Mouse (Mus musculus): ENCODE results near the gene Strc. TPM values are rescaled to one million over a fixed set of nuclear protein-coding genes. Genes with fewer than 3 reads are reported as not detected.

The Strc gene
- polyA plus RNA-seq, 1 experiment = not detected

DNA sequence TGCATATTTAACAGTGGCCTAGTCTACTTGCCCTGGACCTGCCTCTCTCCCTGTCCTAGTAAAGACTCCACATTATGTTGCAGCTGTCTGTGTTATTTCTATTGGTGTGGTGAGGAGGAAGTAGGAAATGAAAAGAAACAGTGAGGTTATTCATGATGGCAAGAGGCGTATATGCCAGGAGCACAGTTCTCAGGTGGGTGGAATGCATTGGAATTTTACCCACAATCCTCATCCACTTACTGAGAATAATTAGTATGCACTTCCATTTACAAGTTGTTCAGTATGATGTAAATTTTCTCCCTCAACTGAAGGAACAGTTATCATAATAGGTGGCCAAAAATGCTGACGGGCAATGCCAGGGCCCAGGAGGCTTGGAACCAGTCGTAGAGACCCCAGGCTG is 23.3 kb downstream of the Strc start:
- Histone ChIP-seq H3K27ac (ENCODE audit: insufficient read depth, low read depth, low read length) (no peak overlapping the region), H3K4me3 (ENCODE audit: insufficient read depth, low read depth, low read length) (no peak overlapping the region), H3K4me1 (ENCODE audit: control insufficient read depth, insufficient read depth, low read length) (peaks cover 6% of the 10 kb centered on the region)
- TF ChIP-seq POLR2A (IDR thresholded peaks at IDR 0.05; ENCODE audit: insufficient read depth, low read depth, low read length) = no peak
- no peak for TF ChIP-seq CTCF (IDR thresholded peaks at IDR 0.05; ENCODE audit: insufficient read depth, low read depth, low read length)
- WGBS = 53% methylated on average over 3 of the region's 3 CpGs

DNA sequence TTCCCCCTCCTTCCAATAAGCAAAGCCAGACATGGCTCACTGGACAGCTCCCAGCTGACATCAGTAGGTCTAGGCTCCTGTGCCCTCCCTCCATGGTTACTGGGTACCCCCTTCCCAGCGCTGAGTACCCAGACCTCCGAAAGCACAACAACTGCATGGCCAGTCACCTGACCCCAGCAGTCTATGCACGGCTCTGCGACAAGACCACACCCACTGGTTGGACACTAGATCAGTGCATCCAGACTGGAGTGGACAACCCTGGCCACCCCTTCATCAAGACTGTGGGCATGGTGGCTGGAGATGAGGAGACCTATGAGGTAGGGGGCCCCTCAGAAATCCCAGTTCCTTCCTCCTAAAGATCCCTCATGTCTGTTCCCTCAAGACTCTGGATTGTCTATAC is 27.5 kb downstream of the Strc start:
- WGBS = 52% methylated on average over 4 of the region's 4 CpGs
- Histone ChIP-seq H3K4me3 (ENCODE audit: insufficient read depth, low read depth, low read length) (peak overlapping the region; percentile 15; the same call in 1 of the 2 replicates), H3K27ac (ENCODE audit: insufficient read depth, low read depth, low read length) (no peak overlapping the region), H3K4me1 (ENCODE audit: control insufficient read depth, insufficient read depth, low read length) (peaks cover 13% of the 10 kb centered on the region)
- TF ChIP-seq POLR2A (IDR thresholded peaks at IDR 0.05; ENCODE audit: insufficient read depth, low read depth, low read length) = no peak
- no peak for TF ChIP-seq CTCF (IDR thresholded peaks at IDR 0.05; ENCODE audit: insufficient read depth, low read depth, low read length)

DNA sequence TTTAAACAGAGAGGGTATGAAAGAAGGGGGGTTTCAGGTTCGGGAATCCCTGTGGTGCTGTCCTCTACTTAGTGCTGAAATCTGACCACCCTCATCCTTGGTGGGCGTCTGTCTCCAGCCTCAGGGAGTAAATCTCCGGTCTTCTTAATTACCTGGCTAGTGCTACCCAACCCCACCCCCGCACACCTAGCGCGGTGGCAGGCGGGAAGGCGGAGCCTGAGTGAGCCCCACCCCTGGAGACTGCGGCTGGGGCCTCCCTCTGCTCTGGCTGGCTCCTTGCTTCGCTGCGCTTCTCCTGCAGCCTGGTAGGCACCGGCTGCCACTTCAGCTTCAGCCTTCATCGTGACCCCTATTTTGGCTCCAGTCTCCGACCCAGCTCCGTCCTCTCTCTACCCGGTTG is 28.6 kb downstream of the Strc start:
- peaks cover 13% of the 10 kb centered on the region for H3K4me1 ChIP-seq (ENCODE audit: control insufficient read depth, insufficient read depth, low read length)
- peak overlapping the region; percentile 90 for H3K27ac ChIP-seq (ENCODE audit: insufficient read depth, low read depth, low read length)
- TF ChIP-seq CTCF (IDR thresholded peaks at IDR 0.05; ENCODE audit: insufficient read depth, low read depth, low read length) (no peak), POLR2A (IDR thresholded peaks at IDR 0.05; ENCODE audit: insufficient read depth, low read depth, low read length) (peak; percentile 83)
- peak overlapping the region; percentile 94 for H3K4me3 ChIP-seq (ENCODE audit: insufficient read depth, low read depth, low read length)
- WGBS = under 1% methylated on average over 16 of the region's 16 CpGs

DNA sequence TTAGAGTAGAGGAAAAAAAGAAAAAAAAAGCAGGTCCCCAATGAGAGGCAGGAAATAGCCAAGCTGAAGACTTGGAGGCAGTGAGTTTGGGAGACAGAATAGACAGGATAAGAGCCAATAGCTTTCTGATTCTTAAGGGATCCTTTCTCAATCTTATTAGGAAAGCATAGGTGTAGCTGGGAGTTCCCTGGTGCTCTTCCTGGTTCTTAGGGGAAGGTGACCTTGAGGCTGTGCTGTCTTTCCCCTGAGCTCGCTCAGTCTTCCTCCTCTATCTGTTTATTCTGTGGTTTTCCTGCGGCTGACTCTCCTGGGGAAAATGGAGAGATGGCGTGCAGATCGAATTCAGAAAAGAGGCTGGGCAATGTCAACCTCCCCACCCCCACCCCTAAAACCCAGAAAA is 29.0 kb downstream of the Strc start:
- peaks cover 15% of the 10 kb centered on the region for H3K4me1 ChIP-seq (ENCODE audit: control insufficient read depth, insufficient read depth, low read length)
- WGBS = 10% methylated on average over 4 of the region's 4 CpGs
- TF ChIP-seq POLR2A (IDR thresholded peaks at IDR 0.05; ENCODE audit: insufficient read depth, low read depth, low read length) = no peak
- TF ChIP-seq CTCF (IDR thresholded peaks at IDR 0.05; ENCODE audit: insufficient read depth, low read depth, low read length) = no peak
- H3K4me3 ChIP-seq (ENCODE audit: insufficient read depth, low read depth, low read length) = peak overlapping the region; percentile 94
- peak overlapping the region; percentile 36; the same call in 1 of the 2 replicates for H3K27ac ChIP-seq (ENCODE audit: insufficient read depth, low read depth, low read length)

GRCm38 (mm10) chr2:121357494-121357893 is 29.5 kb downstream of the Strc start, which contains the start of gene Ckmt1:
Ckmt1 (plus strand) TSS chr2:121357714.
- Histone ChIP-seq H3K4me1 (ENCODE audit: control insufficient read depth, insufficient read depth, low read length) (peaks cover 15% of the 10 kb centered on the region), H3K4me3 (ENCODE audit: insufficient read depth, low read depth, low read length) (peak within 1 kb of the TSS; percentile 94), H3K27ac (ENCODE audit: insufficient read depth, low read depth, low read length) (peak within 1 kb of the TSS; percentile 90)
- WGBS = 55% methylated on average over 5 of the region's 5 CpGs
- TF ChIP-seq CTCF (IDR thresholded peaks at IDR 0.05; ENCODE audit: insufficient read depth, low read depth, low read length) = no peak
- no peak for TF ChIP-seq POLR2A (IDR thresholded peaks at IDR 0.05; ENCODE audit: insufficient read depth, low read depth, low read length)

- TF ChIP-seq CTCF (IDR thresholded peaks at IDR 0.05; ENCODE audit: insufficient read depth, low read depth, low read length) (peak; percentile 88), POLR2A (IDR thresholded peaks at IDR 0.05; ENCODE audit: insufficient read depth, low read depth, low read length) (peak; percentile 33; the same call in 1 of the 2 replicates)
- peak within 1 kb of the TSS; percentile 82 for H3K4me3 ChIP-seq (ENCODE audit: insufficient read depth, low read depth, low read length)
- 1% methylated on average over 58 of the region's 58 CpGs for WGBS
- peaks cover 16% of the 10 kb centered on the region for H3K4me1 ChIP-seq (ENCODE audit: control insufficient read depth, insufficient read depth, low read length)
- H3K27ac ChIP-seq (ENCODE audit: insufficient read depth, low read depth, low read length) = peak within 1 kb of the TSS; percentile 82
Measured at GRCm38 (mm10) chr2:121354820-121355592, 32.0 kb downstream of the Strc start, which contains the start of gene Ppip5k1. Ppip5k1 (minus strand) TSS chr2:121355396.

- Histone ChIP-seq H3K4me3 (ENCODE audit: insufficient read depth, low read depth, low read length) (peak overlapping the region; percentile 82), H3K27ac (ENCODE audit: insufficient read depth, low read depth, low read length) (peak overlapping the region; percentile 82), H3K4me1 (ENCODE audit: control insufficient read depth, insufficient read depth, low read length) (peaks cover 13% of the 10 kb centered on the region)
- 2% methylated on average over 6 of the region's 6 CpGs for WGBS
- no peak for TF ChIP-seq POLR2A (IDR thresholded peaks at IDR 0.05; ENCODE audit: insufficient read depth, low read depth, low read length)
- TF ChIP-seq CTCF (IDR thresholded peaks at IDR 0.05; ENCODE audit: insufficient read depth, low read depth, low read length) = no peak
Measured at GRCm38 (mm10) chr2:121354378-121354777, 32.6 kb downstream of the Strc start.

- H3K27ac ChIP-seq (ENCODE audit: insufficient read depth, low read depth, low read length) = no peak overlapping the region
- WGBS = 70% methylated on average over 8 of the region's 8 CpGs
- H3K4me3 ChIP-seq (ENCODE audit: insufficient read depth, low read depth, low read length) = no peak overlapping the region
- H3K4me1 ChIP-seq (ENCODE audit: control insufficient read depth, insufficient read depth, low read length) = peaks cover 10% of the 10 kb centered on the region
- TF ChIP-seq CTCF (IDR thresholded peaks at IDR 0.05; ENCODE audit: insufficient read depth, low read depth, low read length) (no peak), POLR2A (IDR thresholded peaks at IDR 0.05; ENCODE audit: insufficient read depth, low read depth, low read length) (no peak)
Measured at GRCm38 (mm10) chr2:121353156-121353555, 33.8 kb downstream of the Strc start.

GRCm38 (mm10) chr2:121339057-121339456 is 47.9 kb downstream of the Strc start:
- no peak overlapping the region for H3K4me3 ChIP-seq (ENCODE audit: insufficient read depth, low read depth, low read length)
- TF ChIP-seq CTCF (IDR thresholded peaks at IDR 0.05; ENCODE audit: insufficient read depth, low read depth, low read length) (no peak), POLR2A (IDR thresholded peaks at IDR 0.05; ENCODE audit: insufficient read depth, low read depth, low read length) (no peak)
- no peak overlapping the region for H3K27ac ChIP-seq (ENCODE audit: insufficient read depth, low read depth, low read length)
- no peaks in the 10 kb centered on the region for H3K4me1 ChIP-seq (ENCODE audit: control insufficient read depth, insufficient read depth, low read length)

All from olfactory bulb, adult 2 months (tissue).